In genomic region chr2:77863522-77863921, GRCm38 (mm10) we compare ENCODE assay signal across 10 mouse cellular contexts. TPM values are rescaled to one million over a fixed set of nuclear protein-coding genes. Genes with fewer than 3 reads are reported as not detected.
DNase-seq lines count a peak whose midpoint lies in the region; ATAC-seq and TF ChIP-seq lines count a peak whose summit lies in the region.
"Had no signal": no experiment of that assay in that cellular context is flagged by ENCODE, and none has a peak within 500 bp of the region (broad histone marks: within the 10 kb centered on the region; RNA-seq: fewer than 3 reads in every experiment).

No protein-coding gene starts in this region.

- H3K4me2 ChIP-seq in heart, embryonic 14.5 days (ENCODE audit: low read length), result peak overlapping the region; percentile 54
- peak overlapping the region; percentile 38 for H3K4me2 ChIP-seq in stomach, postnatal 0 days (replicated peaks; ENCODE audit: low read depth)
- H3K4me2 ChIP-seq: liver, embryonic 13.5 days had no signal

- TF ChIP-seq CTCF in left cerebral cortex, adult 2 months (IDR thresholded peaks at IDR 0.05), result no peak
- no peak for TF ChIP-seq CTCF in stomach, postnatal 0 days (IDR thresholded peaks at IDR 0.05; ENCODE audit: low read depth)

- no peak for TF ChIP-seq EP300 in stomach, postnatal 0 days (optimal IDR thresholded peaks at IDR 0.05)

- no peak for DNase-seq in heart, postnatal 25 days (ENCODE audit: low spot score)
- peak; percentile 53 to 55 for DNase-seq in right cerebral cortex, adult 2 months (ENCODE audit: low spot score in 2 of 2)
- DNase-seq in right cerebral cortex, postnatal 25 days, result no peak
- peak; percentile 36 to 44 for DNase-seq in left cerebral cortex, adult 2 months (ENCODE audit: extremely low spot score in 1 of 2, low spot score in 2 of 2)
- no peak for DNase-seq in stomach, postnatal 0 days (ENCODE audit: low spot score)
- no peak for DNase-seq in cerebellum, adult 18-20 months
- no peak for DNase-seq in spleen, postnatal 10 days (ENCODE audit: low spot score in 2 of 2)
- DNase-seq: liver, embryonic 13.5 days; thymus, postnatal 4 days had no signal

- ATAC-seq in heart, embryonic 14.5 days (ENCODE audit: insufficient number of reproducible peaks, insufficient read depth, low FRiP score, low read depth), result no peak
- ATAC-seq in stomach, postnatal 0 days (ENCODE audit: low FRiP score, low TSS enrichment), result no peak

- no peaks in the 10 kb centered on the region for H3K36me3 ChIP-seq in heart, embryonic 14.5 days (ENCODE audit: control insufficient read depth, insufficient read depth, low read length)
- H3K36me3 ChIP-seq in stomach, postnatal 0 days (ENCODE audit: control insufficient read depth, insufficient read depth, low read length), result no peaks in the 10 kb centered on the region
- H3K36me3 ChIP-seq: liver, embryonic 13.5 days had no signal

- H3K27me3 ChIP-seq in heart, embryonic 14.5 days (ENCODE audit: control insufficient read depth, insufficient read depth, low read length), result no peaks in the 10 kb centered on the region
- no peaks in the 10 kb centered on the region for H3K27me3 ChIP-seq in stomach, postnatal 0 days (ENCODE audit: control insufficient read depth, insufficient read depth, low read length)
- H3K27me3 ChIP-seq: liver, embryonic 13.5 days had no signal

- H3K27ac ChIP-seq in heart, embryonic 14.5 days (replicated peaks in 1 of 2; ENCODE audit: control insufficient read depth in 1 of 2, insufficient read depth in 1 of 2, low read depth in 2 of 2, low read length in 2 of 2), result no peak overlapping the region
- H3K27ac ChIP-seq in left cerebral cortex, adult 2 months, result peak overlapping the region; percentile 62
- no peak overlapping the region for H3K27ac ChIP-seq in stomach, postnatal 0 days (replicated peaks)
- H3K27ac ChIP-seq: liver, embryonic 13.5 days had no signal

- H3K9ac ChIP-seq in heart, embryonic 14.5 days (ENCODE audit: low read length), result no peak overlapping the region; the same call in 1 of the 2 replicates
- no peak overlapping the region; the same call in 1 of the 2 replicates for H3K9ac ChIP-seq in stomach, postnatal 0 days (ENCODE audit: low read length)
- H3K9ac ChIP-seq: liver, embryonic 13.5 days had no signal

- intact Hi-C loops in heart, postnatal 25 days (cut with DNase I), result no loop called here
- intact Hi-C loops in left cerebral cortex, adult 2 months (cut with DNase I), result loop anchor here (1.0 to 5.0 kb wide), 2 partner anchors 48 to 61 kb away; no protein-coding TSS in a partner anchor

- no peaks in the 10 kb centered on the region for H3K9me3 ChIP-seq in heart, embryonic 14.5 days (ENCODE audit: control insufficient read depth, low read length)
- no peaks in the 10 kb centered on the region for H3K9me3 ChIP-seq in stomach, postnatal 0 days (ENCODE audit: control insufficient read depth, low read length)
- H3K9me3 ChIP-seq: liver, embryonic 13.5 days had no signal

- H3K4me1 ChIP-seq in heart, embryonic 14.5 days (ENCODE audit: control insufficient read depth in 2 of 2, insufficient read depth in 2 of 2, low read length in 2 of 2), result peaks cover 6 to 8% of the 10 kb centered on the region in 2 experiments; a peak in 2 of 4 replicates
- H3K4me1 ChIP-seq in stomach, postnatal 0 days (replicated peaks; ENCODE audit: control insufficient read depth, insufficient read depth), result no peaks in the 10 kb centered on the region
- H3K4me1 ChIP-seq: liver, embryonic 13.5 days had no signal

- WGBS in heart, embryonic 14.5 days, result 47% methylated on average over 15 of the region's 15 CpGs
- WGBS in stomach, postnatal 0 days, result 58% methylated on average over 15 of the region's 15 CpGs

- peak overlapping the region; percentile 14 to 17; a peak in 3 of 4 replicates for H3K4me3 ChIP-seq in heart, embryonic 14.5 days (ENCODE audit: control insufficient read depth in 1 of 2, insufficient read depth in 1 of 2, low read depth in 1 of 2, low read length in 2 of 2)
- peak overlapping the region; percentile 21; the same call in 1 of the 2 replicates for H3K4me3 ChIP-seq in left cerebral cortex, adult 2 months
- H3K4me3 ChIP-seq in stomach, postnatal 0 days (ENCODE audit: low read depth, low read length), result peak overlapping the region; percentile 10; the same call in 1 of the 2 replicates
- H3K4me3 ChIP-seq: liver, embryonic 13.5 days had no signal

RNA-seq across cellular contexts. Expression of gene Zfp385b, which starts 44.1 kb away (rescaled TPM):
- polyA plus RNA-seq in heart, embryonic 14.5 days (2014; fragmentation: Nextera tagmentation; extraction: Ambion mirVana), result 3.0 and 4.2 TPM in 2 replicates
- total RNA-seq in heart, postnatal 25 days (2021), result 10 to 100 TPM in 1 of 2 experiments, 1 to 10 TPM in 1; 10.0 to 11.5 TPM
- total RNA-seq in left cerebral cortex, adult 2 months (2021), result 10 to 100 TPM; 47.8 to 54.1 TPM
- polyA plus RNA-seq in stomach, postnatal 0 days (2015; fragmentation: Nextera tagmentation; extraction: Ambion mirVana), result 9.9 and 10.2 TPM in 2 replicates

Comparison
In these comparisons a context has a peak if more than half of its experiments do, and no peak if none do; other contexts are left out.
1. DNase-seq: peak in right cerebral cortex, adult 2 months (2 of 2) and left cerebral cortex, adult 2 months (2 of 2); none in heart, postnatal 25 days (single experiment), right cerebral cortex, postnatal 25 days (single experiment), stomach, postnatal 0 days (single experiment), cerebellum, adult 18-20 months (0 of 2) and spleen, postnatal 10 days (0 of 2).
2. Peak in every context shown above with its lines, with median percentiles within 50 percentile points of each other: H3K4me3 ChIP-seq.